Mouse (Mus musculus) ES-Bruce4 (cell line): ENCODE data around the gene Gnat1.

Experiments
- CTCF ChIP-seq: IDR thresholded peaks from one replicate; pipeline ENCODE4 v1.8.1; 2011; ENCODE audit warnings: low read depth, low read length
- POLR2A ChIP-seq: IDR thresholded peaks from one replicate; pipeline ENCODE4 v1.8.1; 2011; ENCODE audit warnings: low read length; ENCODE audit not compliant: insufficient read depth

DNA sequence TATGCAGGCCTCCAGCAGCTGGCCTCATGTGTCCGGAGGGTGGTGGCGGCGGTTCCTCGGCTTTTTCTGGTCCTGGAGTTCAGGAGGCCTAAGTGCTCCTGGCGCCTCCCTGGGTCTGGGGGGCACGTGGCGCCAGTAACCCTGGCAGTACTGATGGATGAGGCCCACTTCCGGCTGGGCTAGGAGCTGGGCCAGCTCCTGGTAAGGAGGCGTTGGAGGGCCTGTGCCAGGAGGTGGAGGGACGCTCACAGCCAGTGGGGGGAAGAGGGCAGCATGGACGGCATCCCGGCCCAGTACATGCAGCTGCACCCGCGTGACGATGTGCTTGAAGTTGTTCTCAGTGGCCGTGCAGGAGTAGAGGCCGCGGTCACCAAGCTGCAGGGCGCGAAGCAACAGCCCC lies 2.9 kb upstream of the Gnat1 start:
- TF ChIP-seq CTCF (no peak), POLR2A (no peak)
